Mouse (Mus musculus) kidney, embryonic 14.5 days (tissue): ENCODE measurements around the gene Basp1. TPM values are rescaled to one million over a fixed set of nuclear protein-coding genes. Genes with fewer than 3 reads are reported as not detected.
"Not testable (repeated sequence)": the region's sequence is repeated elsewhere in the genome, so short reads cannot be mapped to it uniquely, and the experiment has no call there.

Source experiments
- ATAC-seq: fragments of 200-750 bp; cut with Nextera tagmentation; 2 replicates; pipeline ENCODE4 v1.8.0; 2017; ENCODE audit warnings: moderate number of reproducible peaks, mild to moderate bottlenecking, moderate TSS enrichment, moderate library complexity; ENCODE audit not compliant: low FRiP score, low TSS enrichment
- H3K27ac ChIP-seq: fragments of 300-500 bp; sonication (generic); 2 replicates; pipeline ENCODE4 v1.5.1; 2014; ENCODE audit warnings: low read depth, mild to moderate bottlenecking, low read length, moderate library complexity, mixed read lengths
- H3K27me3 ChIP-seq: fragments of 300-500 bp; sonication (generic); 2 replicates; pipeline ENCODE4 v1.6.1; 2014; ENCODE audit warnings: mild to moderate bottlenecking, low read length; ENCODE audit not compliant: control insufficient read depth, insufficient read depth
- H3K36me3 ChIP-seq: fragments of 300-500 bp; sonication (generic); 2 replicates; pipeline ENCODE4 v1.6.1; 2014; ENCODE audit warnings: low read length, mixed read lengths; ENCODE audit not compliant: control insufficient read depth, insufficient read depth
- H3K4me1 ChIP-seq: fragments of 300-500 bp; sonication (generic); 2 replicates; pipeline ENCODE4 v1.6.1; 2014; ENCODE audit warnings: low read length, mixed read lengths; ENCODE audit not compliant: control insufficient read depth, insufficient read depth
- H3K4me2 ChIP-seq: fragments of 300-500 bp; sonication (generic); replicated peaks from 2 replicates; pipeline ENCODE4 v1.6.1; 2014; ENCODE audit warnings: low read depth, mild to moderate bottlenecking, low read length
- H3K4me3 ChIP-seq: fragments of 300-500 bp; sonication (generic); 2 replicates; pipeline ENCODE4 v1.5.1; 2014; ENCODE audit warnings: mild to moderate bottlenecking, low read length
- H3K9ac ChIP-seq: fragments of 300-500 bp; sonication (generic); 2 replicates; pipeline ENCODE4 v1.6.1; 2014; ENCODE audit warnings: low read depth, mild to moderate bottlenecking, low read length, moderate library complexity
- H3K9me3 ChIP-seq: fragments of 300-500 bp; sonication (generic); 2 replicates; pipeline ENCODE4 v1.6.1; 2016; ENCODE audit warnings: low read length; ENCODE audit not compliant: control insufficient read depth
- WGBS: fragments of 180-500 bp; shearing (Covaris S2); extraction: QIAGEN DNeasy Blood & Tissue Kit; methylation state at CpG from one replicate; pipeline ENCODE4 v1.1.7; 2014; 5-methylcytosine and 5-hydroxymethylcytosine counted together
- polyA plus RNA-seq: library from polyadenylated mRNA; unstranded; fragments of >200 nt; fragmentation: Nextera tagmentation; extraction: Ambion mirVana; gene quantifications from 2 replicates; pipeline ENCODE4 v1.2.1, GENCODE M21; 2014

Basp1 gene
- polyA plus RNA-seq: 23.4 and 46.8 TPM in 2 replicates

GRCm38 (mm10) chr15:25413378-25413901 lies at the start of gene Basp1:
Basp1 (minus strand) TSS chr15:25413764.
- Histone ChIP-seq H3K36me3 (no peaks in the 10 kb centered on the region), H3K27me3 (no peaks in the 10 kb centered on the region), H3K27ac (peak within 1 kb of the TSS; percentile 92), H3K4me1 (peaks cover 2% of the 10 kb centered on the region; the same call in 1 of the 2 replicates), H3K9me3 (no peaks in the 10 kb centered on the region), H3K9ac (peak within 1 kb of the TSS; percentile 94), H3K4me2 (peak within 1 kb of the TSS; percentile 79), H3K4me3 (peak within 1 kb of the TSS; percentile 84)
- WGBS: under 1% methylated on average over 16 of the region's 60 CpGs
- peak; percentile 63 for ATAC-seq

GRCm38 (mm10) chr15:25463076-25463475 lies 49.5 kb upstream of the Basp1 start:
- H3K9ac ChIP-seq, H3K27me3 ChIP-seq, H3K36me3 ChIP-seq, H3K4me2 ChIP-seq, ATAC-seq, H3K4me3 ChIP-seq, H3K9me3 ChIP-seq, H3K27ac ChIP-seq: not testable (repeated sequence)
- peaks cover 12% of the 10 kb centered on the region; the same call in 1 of the 2 replicates for H3K4me1 ChIP-seq

- Histone ChIP-seq H3K4me2 (no peak overlapping the region), H3K27me3 (no peaks in the 10 kb centered on the region), H3K9me3 (0 out of 2 replicates have a peak, but pooled peaks cover 3% of the 10 kb centered on the region), H3K9ac (no peak overlapping the region), H3K36me3 (no peaks in the 10 kb centered on the region), H3K27ac (no peak overlapping the region), H3K4me3 (no peak overlapping the region), H3K4me1 (peaks cover 12% of the 10 kb centered on the region; the same call in 1 of the 2 replicates)
- 41% methylated on average over 6 of the region's 6 CpGs for WGBS
- ATAC-seq: peak; percentile 82
These were observed 48.6 kb upstream of the Basp1 start for GRCm38 (mm10) chr15:25462056-25462762.

GRCm38 (mm10) chr15:25459901-25460300 lies 46.3 kb upstream of the Basp1 start:
- Histone ChIP-seq H3K27ac (no peak overlapping the region), H3K4me2 (no peak overlapping the region)
- 44% methylated on average over 7 of the region's 7 CpGs for WGBS

GRCm38 (mm10) chr15:25457421-25457820 lies 43.9 kb upstream of the Basp1 start:
- Histone ChIP-seq H3K4me2 (no peak overlapping the region), H3K36me3 (no peaks in the 10 kb centered on the region), H3K9me3 (no peaks in the 10 kb centered on the region), H3K4me1 (peaks cover 12% of the 10 kb centered on the region; the same call in 1 of the 2 replicates), H3K27me3 (no peaks in the 10 kb centered on the region), H3K27ac (no peak overlapping the region), H3K9ac (no peak overlapping the region), H3K4me3 (no peak overlapping the region)
- no peak for ATAC-seq
- WGBS: 78% methylated on average over 2 of the region's 2 CpGs

More at GRCm38 (mm10) chr15:25459901-25460300, 46.3 kb upstream of the Basp1 start:
- H3K36me3 ChIP-seq: no peaks in the 10 kb centered on the region
- H3K9ac ChIP-seq: no peak overlapping the region
- no peak overlapping the region for H3K4me3 ChIP-seq
- H3K27me3 ChIP-seq: no peaks in the 10 kb centered on the region
- H3K9me3 ChIP-seq: no peaks in the 10 kb centered on the region
- peaks cover 12% of the 10 kb centered on the region; the same call in 1 of the 2 replicates for H3K4me1 ChIP-seq
- no peak for ATAC-seq

- no peak for ATAC-seq
- no peak overlapping the region for H3K4me3 ChIP-seq
- H3K36me3 ChIP-seq: no peaks in the 10 kb centered on the region
- H3K9me3 ChIP-seq: no peaks in the 10 kb centered on the region
- 86% methylated on average over 3 of the region's 3 CpGs for WGBS
- no peak overlapping the region for H3K9ac ChIP-seq
- 0 out of 2 replicates have a peak, but pooled peaks cover 2% of the 10 kb centered on the region for H3K4me1 ChIP-seq
- H3K27me3 ChIP-seq: no peaks in the 10 kb centered on the region
- no peak overlapping the region for H3K27ac ChIP-seq
- no peak overlapping the region for H3K4me2 ChIP-seq
These were observed 40.0 kb upstream of the Basp1 start for GRCm38 (mm10) chr15:25453538-25453937.

- ATAC-seq: no peak
- WGBS: 30% methylated on average over 1 of the region's 1 CpGs
These were observed 35.8 kb upstream of the Basp1 start for GRCm38 (mm10) chr15:25449348-25449747.

GRCm38 (mm10) chr15:25448703-25449340 lies 35.3 kb upstream of the Basp1 start:
- Histone ChIP-seq H3K27ac (no peak overlapping the region), H3K9ac (no peak overlapping the region), H3K4me3 (no peak overlapping the region), H3K36me3 (no peaks in the 10 kb centered on the region), H3K4me1 (peaks cover 17% of the 10 kb centered on the region), H3K27me3 (no peaks in the 10 kb centered on the region), H3K4me2 (no peak overlapping the region), H3K9me3 (no peaks in the 10 kb centered on the region)
- WGBS: 52% methylated on average over 4 of the region's 4 CpGs
- no peak for ATAC-seq

More at GRCm38 (mm10) chr15:25449348-25449747, 35.8 kb upstream of the Basp1 start:
- Histone ChIP-seq H3K36me3 (no peaks in the 10 kb centered on the region), H3K4me2 (no peak overlapping the region), H3K4me1 (peaks cover 12% of the 10 kb centered on the region), H3K9ac (no peak overlapping the region), H3K9me3 (no peaks in the 10 kb centered on the region), H3K27ac (no peak overlapping the region), H3K4me3 (no peak overlapping the region), H3K27me3 (no peaks in the 10 kb centered on the region)

GRCm38 (mm10) chr15:25447136-25447535 lies 33.6 kb upstream of the Basp1 start:
- Histone ChIP-seq H3K9me3 (no peaks in the 10 kb centered on the region), H3K4me2 (no peak overlapping the region), H3K27ac (no peak overlapping the region), H3K36me3 (no peaks in the 10 kb centered on the region), H3K9ac (no peak overlapping the region), H3K27me3 (no peaks in the 10 kb centered on the region), H3K4me1 (peaks cover 24% of the 10 kb centered on the region), H3K4me3 (no peak overlapping the region)
- no peak for ATAC-seq
- WGBS: 55% methylated on average over 6 of the region's 6 CpGs
